Mouse (Mus musculus) myocyte (in vitro differentiated cells): Measurements from ENCODE around the gene Rnd2. TPM values are rescaled to one million over a fixed set of nuclear protein-coding genes. Genes with fewer than 3 reads are reported as not detected.

Experiments used
- H3K27me3 ChIP-seq: one replicate; pipeline ENCODE4 v1.6.1; 2011; ENCODE audit not compliant: control insufficient read depth, insufficient read depth, insufficient read length
- H3K36me3 ChIP-seq: one replicate; pipeline ENCODE4 v1.6.1; 2011; ENCODE audit not compliant: control insufficient read depth, insufficient read depth
- H3K4me2 ChIP-seq: one replicate; pipeline ENCODE4 v1.6.1; 2011; ENCODE audit warnings: low read depth, control low read depth
- H3K4me3 ChIP-seq: one replicate; pipeline ENCODE4 v1.5.1; 2011; ENCODE audit warnings: mild to moderate bottlenecking, control low read depth, moderate library complexity
- H3K79me2 ChIP-seq: one replicate; pipeline ENCODE4 v1.6.1; 2011; ENCODE audit not compliant: control insufficient read depth, insufficient read depth
- H3ac ChIP-seq: one replicate; pipeline ENCODE4 v1.6.1; 2011; ENCODE audit not compliant: control insufficient read depth, insufficient read length
- CEBPB ChIP-seq: IDR thresholded peaks from 2 replicates; pipeline ENCODE4 v1.6.1; 2011; ENCODE audit warnings: mild to moderate bottlenecking, moderate library complexity; ENCODE audit not compliant: poor library complexity, insufficient read depth, severe bottlenecking
- E2F4 ChIP-seq: IDR thresholded peaks from one replicate; pipeline ENCODE4 v1.6.1; 2011; ENCODE audit warnings: mild to moderate bottlenecking, control low read depth, moderate library complexity; ENCODE audit not compliant: insufficient read depth
- MAX ChIP-seq: IDR thresholded peaks from one replicate; pipeline ENCODE4 v1.6.1; 2011; ENCODE audit warnings: low read depth, mild to moderate bottlenecking, control low read depth
- MYOD1 ChIP-seq, 3 experiments: IDR thresholded peaks; one replicate each; pipeline ENCODE4 v1.6.1; 2011; ENCODE audit warnings: control low read depth in 2 of 3, low read depth in 2 of 3, mild to moderate bottlenecking in 2 of 3, moderate library complexity in 1 of 3; ENCODE audit not compliant: insufficient read length in 2 of 3, control insufficient read depth in 1 of 3
- MYOG ChIP-seq, 3 experiments: IDR thresholded peaks; one replicate each; pipeline ENCODE4 v1.6.1; 2011; ENCODE audit warnings: control low read depth in 2 of 3, low read depth in 2 of 3, mild to moderate bottlenecking in 2 of 3; ENCODE audit not compliant: insufficient read length in 2 of 3, control insufficient read depth in 1 of 3, insufficient read depth in 1 of 3
- POLR2A ChIP-seq: IDR thresholded peaks from one replicate; pipeline ENCODE4 v1.6.1; 2011; ENCODE audit warnings: low read depth, mild to moderate bottlenecking, control low read depth, moderate library complexity; ENCODE audit not compliant: insufficient read length
- POLR2AphosphoS2 ChIP-seq: IDR thresholded peaks from one replicate; pipeline ENCODE4 v1.6.1; 2011; ENCODE audit warnings: low read depth, control low read depth; ENCODE audit not compliant: insufficient read length
- REST ChIP-seq: IDR thresholded peaks from one replicate; pipeline ENCODE4 v1.6.1; 2011; ENCODE audit warnings: mild to moderate bottlenecking, control low read depth, moderate library complexity; ENCODE audit not compliant: insufficient read depth, insufficient read length
- SRF ChIP-seq: IDR thresholded peaks from one replicate; pipeline ENCODE4 v1.6.1; 2011; ENCODE audit warnings: low read depth; ENCODE audit not compliant: control insufficient read depth, insufficient read length
- TCF12 ChIP-seq: IDR thresholded peaks from one replicate; pipeline ENCODE4 v1.6.1; 2011; ENCODE audit warnings: mild to moderate bottlenecking, control low read depth; ENCODE audit not compliant: poor library complexity, insufficient read depth, severe bottlenecking
- TCF3 ChIP-seq: IDR thresholded peaks from one replicate; pipeline ENCODE4 v1.6.1; 2011; ENCODE audit warnings: low read depth, control low read depth; ENCODE audit not compliant: insufficient read length
- USF1 ChIP-seq: IDR thresholded peaks from one replicate; pipeline ENCODE4 v1.6.1; 2011; ENCODE audit warnings: low read depth, mild to moderate bottlenecking, control low read depth, moderate library complexity
- polyA plus RNA-seq: library from polyadenylated mRNA; unstranded; fragments of >200 nt; fragmentation: generic; extraction: Trizol; gene quantifications from one replicate; pipeline ENCODE4 v1.2.1, GENCODE M21; 2012; ENCODE audit warnings: missing spikeins

Rnd2 gene
- polyA plus RNA-seq, 1 experiment: 20.9 TPM

- Histone ChIP-seq H3K79me2 (peaks cover 3% of the 10 kb centered on the region), H3K27me3 (no peaks in the 10 kb centered on the region), H3K4me2 (no peak overlapping the region), H3K4me3 (no peak overlapping the region), H3ac (no peak overlapping the region), H3K36me3 (peaks cover 33% of the 10 kb centered on the region)
- TF ChIP-seq POLR2AphosphoS2: no peak
- TF ChIP-seq USF1: no peak
- TF ChIP-seq MYOD1 (IDR thresholded peaks at IDR 0.05; ENCODE audit: control insufficient read depth in 1 of 3, insufficient read length in 2 of 3, low read depth in 2 of 3): no peak
- TF ChIP-seq POLR2A: peak; percentile 17
Observed at GRCm38 (mm10) chr11:101458217-101458616, 6.6 kb upstream of the Rnd2 start.

GRCm38 (mm10) chr11:101459716-101460115 lies 5.1 kb upstream of the Rnd2 start:
- Histone ChIP-seq H3K4me2 (no peak overlapping the region), H3K79me2 (peaks cover 18% of the 10 kb centered on the region), H3K27me3 (no peaks in the 10 kb centered on the region), H3K4me3 (no peak overlapping the region), H3K36me3 (peaks cover 33% of the 10 kb centered on the region), H3ac (no peak overlapping the region)
- TF ChIP-seq POLR2AphosphoS2: peak; percentile 56
- no peak for TF ChIP-seq TCF12
- TF ChIP-seq USF1: no peak

GRCm38 (mm10) chr11:101460321-101460720 lies 4.5 kb upstream of the Rnd2 start:
- Histone ChIP-seq H3ac (no peak overlapping the region), H3K27me3 (no peaks in the 10 kb centered on the region), H3K4me3 (no peak overlapping the region), H3K79me2 (peaks cover 20% of the 10 kb centered on the region), H3K4me2 (no peak overlapping the region), H3K36me3 (peaks cover 33% of the 10 kb centered on the region)
- TF ChIP-seq REST (no peak), MYOD1 (IDR thresholded peaks at IDR 0.05; ENCODE audit: control insufficient read depth in 1 of 3, insufficient read length in 2 of 3, low read depth in 2 of 3) (no peak)

- H3K36me3 ChIP-seq: peaks cover 29% of the 10 kb centered on the region
- H3K27me3 ChIP-seq: no peaks in the 10 kb centered on the region
- H3K79me2 ChIP-seq: peaks cover 20% of the 10 kb centered on the region
- no peak overlapping the region for H3K4me2 ChIP-seq
- H3ac ChIP-seq: no peak overlapping the region
- H3K4me3 ChIP-seq: no peak overlapping the region
- no peak for TF ChIP-seq REST
- TF ChIP-seq POLR2AphosphoS2: no peak
- no peak for TF ChIP-seq TCF3
- no peak for TF ChIP-seq TCF12
- TF ChIP-seq CEBPB: no peak
- peak; percentile 16 for TF ChIP-seq POLR2A
- TF ChIP-seq SRF: no peak
- no peak for TF ChIP-seq MAX
Observed at GRCm38 (mm10) chr11:101462141-101462540, 2.7 kb upstream of the Rnd2 start.

GRCm38 (mm10) chr11:101462583-101463440 lies 2.0 kb upstream of the Rnd2 start:
- H3K4me2 ChIP-seq: no peak overlapping the region
- H3K36me3 ChIP-seq: peaks cover 24% of the 10 kb centered on the region
- H3K27me3 ChIP-seq: no peaks in the 10 kb centered on the region
- peaks cover 20% of the 10 kb centered on the region for H3K79me2 ChIP-seq
- no peak overlapping the region for H3K4me3 ChIP-seq
- TF ChIP-seq MYOG (IDR thresholded peaks at IDR 0.05; ENCODE audit: control insufficient read depth in 1 of 3, insufficient read depth in 1 of 3, insufficient read length in 2 of 3, low read depth in 2 of 3) (no peak), REST (no peak), POLR2A (no peak), MYOD1 (IDR thresholded peaks at IDR 0.05; ENCODE audit: control insufficient read depth in 1 of 3, insufficient read length in 2 of 3, low read depth in 2 of 3) (no peak), MAX (no peak), POLR2AphosphoS2 (no peak), TCF3 (no peak), E2F4 (no peak), CEBPB (no peak)
- no peak overlapping the region for H3ac ChIP-seq
